Mouse (Mus musculus): ENCODE data around the gene Yipf2. TPM values are rescaled to one million over a fixed set of nuclear protein-coding genes. Genes with fewer than 3 reads are reported as not detected.

Gene Yipf2
- total and polyA plus RNA-seq, 3 experiments = 16.6 to 21.2 (median 17.5) TPM

GRCm38 (mm10) chr9:21609861-21610260 is 17.2 kb upstream of the Yipf2 start (continued):
- TF ChIP-seq HCFC1 (IDR thresholded peaks at IDR 0.05; ENCODE audit: low read depth, low read length) (no peak), TBP (conservative IDR thresholded peaks at IDR 0.05; ENCODE audit: low read depth, low read length) (0 out of 2 replicates have a peak, but pooled peaks have one; percentile 25), CTCF (conservative IDR thresholded peaks at IDR 0.05 in 1 of 2, IDR thresholded peaks at IDR 0.05 in 1 of 2; ENCODE audit: low read depth in 2 of 2, low read length in 2 of 2) (no peak), POLR2AphosphoS2 (IDR thresholded peaks at IDR 0.05; ENCODE audit: low read depth, low read length) (no peak), IRF4 (IDR thresholded peaks at IDR 0.05; ENCODE audit: low read depth, low read length) (peak; percentile 95), JUND (conservative IDR thresholded peaks at IDR 0.05; ENCODE audit: low read depth, low read length) (peak; percentile 92), MAZ (IDR thresholded peaks at IDR 0.05; ENCODE audit: low read depth, low read length) (no peak), ETS1 (conservative IDR thresholded peaks at IDR 0.05; ENCODE audit: low read depth, low read length) (peak; percentile 99), SMC3 (IDR thresholded peaks at IDR 0.05; ENCODE audit: low read depth, low read length) (no peak)

GRCm38 (mm10) chr9:21606648-21607047 is 14.0 kb upstream of the Yipf2 start:
- no peak overlapping the region for H3K4me3 ChIP-seq (replicated peaks in 1 of 3; ENCODE audit: low read depth in 2 of 3, low read length in 2 of 3, poor library complexity in 1 of 3)
- no peak overlapping the region for H3K9ac ChIP-seq (ENCODE audit: insufficient read depth, low read depth)
- no peaks in the 10 kb centered on the region for H3K9me3 ChIP-seq (replicated peaks; ENCODE audit: low read length)
- no peak overlapping the region for H3K4me2 ChIP-seq (ENCODE audit: insufficient read depth, low read depth, poor library complexity, severe bottlenecking)
- dilution Hi-C loops (cut with MboI; ENCODE audit: extremely low pct_ligation_motif_present, extremely low pct_unique_long_range_greater_than_20kb, low sequenced_read_pairs) = no loop called here
- in situ Hi-C loops (cut with MboI; ENCODE audit: low pct_ligation_motif_present, low pct_unique_long_range_greater_than_20kb, low sequenced_read_pairs) = no loop called here
- H3K4me1 ChIP-seq (ENCODE audit: control insufficient read depth in 1 of 2, insufficient read depth in 2 of 2) = peaks cover 12 to 27% of the 10 kb centered on the region in 2 experiments
- H3K79me2 ChIP-seq (replicated peaks; ENCODE audit: control insufficient read depth, extremely low read depth, insufficient read depth, poor library complexity, severe bottlenecking) = no peaks in the 10 kb centered on the region
- TF ChIP-seq NRF1 (IDR thresholded peaks at IDR 0.05; ENCODE audit: low read depth, low read length) (no peak), GABPA (IDR thresholded peaks at IDR 0.05; ENCODE audit: insufficient replicate concordance, low read depth, low read length) (no peak), SMC3 (IDR thresholded peaks at IDR 0.05; ENCODE audit: low read depth, low read length) (no peak), CHD1 (IDR thresholded peaks at IDR 0.05; ENCODE audit: low read depth, low read length) (no peak), MAX (IDR thresholded peaks at IDR 0.05; ENCODE audit: low read length) (no peak), MAFK (IDR thresholded peaks at IDR 0.05; ENCODE audit: insufficient replicate concordance, low read length) (no peak), IRF4 (IDR thresholded peaks at IDR 0.05; ENCODE audit: low read depth, low read length) (no peak), POLR2AphosphoS2 (IDR thresholded peaks at IDR 0.05; ENCODE audit: low read depth, low read length) (no peak), MYC (IDR thresholded peaks at IDR 0.05; ENCODE audit: low read depth, low read length) (no peak), HCFC1 (IDR thresholded peaks at IDR 0.05; ENCODE audit: low read depth, low read length) (no peak), USF1 (IDR thresholded peaks at IDR 0.05; ENCODE audit: low read depth, low read length) (no peak)
- no peaks in the 10 kb centered on the region for H3K27me3 ChIP-seq (replicated peaks)
- no peak overlapping the region for H3K27ac ChIP-seq (ENCODE audit: insufficient read depth, low read depth)
- no peaks in the 10 kb centered on the region for H3K36me3 ChIP-seq (replicated peaks in 1 of 2; ENCODE audit: control insufficient read depth in 1 of 2, insufficient read depth in 1 of 2, low read length in 1 of 2)
- no peak for DNase-seq (ENCODE audit: extremely low read depth)

DNA sequence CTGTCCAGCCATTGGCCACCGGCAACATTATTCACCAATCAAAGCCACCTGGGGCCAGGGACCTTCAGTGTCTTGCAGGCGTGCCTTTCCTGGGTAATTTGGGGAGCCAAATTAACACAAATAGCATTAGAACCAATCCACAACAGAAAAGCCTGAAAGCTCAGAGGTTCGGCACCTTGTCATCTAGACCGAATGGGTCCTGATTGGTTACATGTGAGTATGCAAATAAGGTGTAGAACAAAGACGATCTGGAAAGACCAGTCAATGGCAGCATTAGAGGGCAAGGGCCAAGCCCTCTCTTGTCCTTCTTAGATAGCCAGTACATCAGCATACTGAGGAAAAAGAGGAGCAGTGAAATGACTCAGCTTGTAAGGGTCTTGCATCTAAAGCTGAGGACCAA is 13.2 kb upstream of the Yipf2 start:
- Histone ChIP-seq H3K4me2 (ENCODE audit: insufficient read depth, low read depth, poor library complexity, severe bottlenecking) (no peak overlapping the region), H3K27ac (ENCODE audit: insufficient read depth, low read depth) (no peak overlapping the region), H3K36me3 (replicated peaks in 1 of 2; ENCODE audit: control insufficient read depth in 1 of 2, insufficient read depth in 1 of 2, low read length in 1 of 2) (no peaks in the 10 kb centered on the region), H3K27me3 (replicated peaks) (no peaks in the 10 kb centered on the region), H3K79me2 (replicated peaks; ENCODE audit: control insufficient read depth, extremely low read depth, insufficient read depth, poor library complexity, severe bottlenecking) (no peaks in the 10 kb centered on the region), H3K9me3 (replicated peaks; ENCODE audit: low read length) (no peaks in the 10 kb centered on the region), H3K4me3 (replicated peaks in 1 of 3; ENCODE audit: low read depth in 2 of 3, low read length in 2 of 3, poor library complexity in 1 of 3) (no peak overlapping the region), H3K9ac (ENCODE audit: insufficient read depth, low read depth) (no peak overlapping the region), H3K4me1 (ENCODE audit: control insufficient read depth in 1 of 2, insufficient read depth in 2 of 2) (peaks cover 12 to 27% of the 10 kb centered on the region in 2 experiments)
- in situ Hi-C loops (cut with MboI; ENCODE audit: low pct_ligation_motif_present, low pct_unique_long_range_greater_than_20kb, low sequenced_read_pairs) (no loop called here), dilution Hi-C loops (cut with MboI; ENCODE audit: extremely low pct_ligation_motif_present, extremely low pct_unique_long_range_greater_than_20kb, low sequenced_read_pairs) (no loop called here)
- TF ChIP-seq POLR2A (IDR thresholded peaks at IDR 0.05; ENCODE audit: low read depth, low read length) (no peak), CHD1 (IDR thresholded peaks at IDR 0.05; ENCODE audit: low read depth, low read length) (no peak)
- DNase-seq (ENCODE audit: extremely low read depth) = no peak

Measured in CH12.LX (cell line).